Mouse (Mus musculus) ES-E14 (cell line): Measurements from ENCODE around the gene Prlh. TPM values are rescaled to one million over a fixed set of nuclear protein-coding genes. Genes with fewer than 3 reads are reported as not detected.
A peak's percentile ranks its signal among the peaks of the same experiment; 100 is the strongest.

Experiments
- DNase-seq: peaks from one replicate; pipeline ENCODE4 v3.0.0-alpha.2; 2013; ENCODE audit warnings: low read depth, low spot score
- H3K27ac ChIP-seq: 2 replicates; pipeline ENCODE4 v1.5.1; 2012; ENCODE audit warnings: low read depth, mild to moderate bottlenecking, low read length, moderate library complexity, mixed read lengths; ENCODE audit not compliant: poor library complexity, insufficient read depth, severe bottlenecking
- H3K36me3 ChIP-seq: 2 replicates; pipeline ENCODE4 v1.6.1; 2012; ENCODE audit warnings: mild to moderate bottlenecking, low read length, moderate library complexity, mixed read lengths; ENCODE audit not compliant: control insufficient read depth, poor library complexity, insufficient read depth, severe bottlenecking
- H3K4me1 ChIP-seq, 2 experiments: fragments of 150-350 bp in 1 of 2; sonication (generic) in 1 of 2; 2 replicates each; pipeline ENCODE4 v1.6.1; 2012; ENCODE audit warnings: low read length in 2 of 2, mild to moderate bottlenecking in 1 of 2, mixed read lengths in 1 of 2; ENCODE audit not compliant: control insufficient read depth in 2 of 2, insufficient read depth in 2 of 2, poor library complexity in 1 of 2
- H3K4me3 ChIP-seq, 2 experiments: fragments of 150-350 bp in 1 of 2; sonication (generic) in 1 of 2; 2 replicates each; pipeline ENCODE4 v1.5.1; 2012; ENCODE audit warnings: low read length in 2 of 2, low read depth in 1 of 2, mild to moderate bottlenecking in 1 of 2, mixed read lengths in 1 of 2; ENCODE audit not compliant: insufficient read depth in 1 of 2, poor library complexity in 1 of 2, severe bottlenecking in 1 of 2
- H3K9ac ChIP-seq: 2 replicates; pipeline ENCODE4 v1.6.1; 2012; ENCODE audit warnings: low read depth, mild to moderate bottlenecking, low read length, mixed read lengths; ENCODE audit not compliant: poor library complexity, insufficient read depth, severe bottlenecking
- H3K9me3 ChIP-seq: fragments of 150-350 bp; sonication (generic); 2 replicates; pipeline ENCODE4 v1.6.1; 2012; ENCODE audit warnings: low read depth, mild to moderate bottlenecking, low read length; ENCODE audit not compliant: control insufficient read depth, insufficient read depth
- CHD2 ChIP-seq: IDR thresholded peaks from 2 replicates; pipeline ENCODE4 v1.6.1; 2014; ENCODE audit warnings: mild to moderate bottlenecking, low read depth, low read length, inconsistent platforms
- HCFC1 ChIP-seq: IDR thresholded peaks from 2 replicates; pipeline ENCODE4 v1.6.1; 2012; ENCODE audit warnings: low read length, inconsistent platforms, borderline replicate concordance; ENCODE audit not compliant: insufficient read depth
- MAFK ChIP-seq: IDR thresholded peaks from 2 replicates; pipeline ENCODE4 v1.6.1; 2014; ENCODE audit warnings: mild to moderate bottlenecking, low read depth, low read length, inconsistent platforms; ENCODE audit not compliant: insufficient read depth
- ZC3H11A ChIP-seq: IDR thresholded peaks from 2 replicates; pipeline ENCODE4 v1.6.1; 2012; ENCODE audit warnings: low read depth, mild to moderate bottlenecking, inconsistent platforms, low read length, borderline replicate concordance
- ZNF384 ChIP-seq: IDR thresholded peaks from 2 replicates; pipeline ENCODE4 v1.6.1; 2012; ENCODE audit warnings: low read depth, low read length, inconsistent platforms
- in situ Hi-C, 2 experiments: fragments of 600-800 bp; cut with MboI; formaldehyde crosslinking; loops; one replicate each; pipeline ENCODE4 v1.15.1; 2025; ENCODE audit warnings: low sequenced_read_pairs in 2 of 2, inconsistent platforms in 1 of 2; ENCODE audit not compliant: unreplicated experiment in 2 of 2
- total RNA-seq: library from RNA; depleted of rRNA; stranded (reverse); fragments of 300-350 nt; gene quantifications from 2 replicates; pipeline ENCODE4 v1.2.3, GENCODE M21; 2012

The Prlh gene
- total RNA-seq, 1 experiment, result not detected

- in situ Hi-C loops, result loop anchor here (10.0 to 25.0 kb wide), 2 partner anchors 131 to 336 kb away; no protein-coding TSS in a partner anchor
- DNase-seq, result no peak
- TF ChIP-seq HCFC1 (no peak), ZC3H11A (no peak)
- no peak overlapping the region for H3K27ac ChIP-seq
- peaks cover 0 to 5% of the 10 kb centered on the region in 2 experiments; a peak in 1 of 4 replicates for H3K4me1 ChIP-seq
- H3K4me3 ChIP-seq, result no peak overlapping the region
- H3K9me3 ChIP-seq, result no peaks in the 10 kb centered on the region
- H3K36me3 ChIP-seq, result no peaks in the 10 kb centered on the region
- no peak overlapping the region for H3K9ac ChIP-seq
Observed at GRCm38 (mm10) chr1:90973574-90973911, 20.6 kb downstream of the Prlh start.

GRCm38 (mm10) chr1:90974906-90975649, 22.2 kb downstream of the Prlh start:
- Histone ChIP-seq H3K9ac (no peak overlapping the region), H3K27ac (no peak overlapping the region), H3K9me3 (no peaks in the 10 kb centered on the region), H3K4me3 (no peak overlapping the region), H3K36me3 (no peaks in the 10 kb centered on the region), H3K4me1 (no peaks in the 10 kb centered on the region)
- in situ Hi-C loops, result loop anchor here (10.0 to 25.0 kb wide), 2 partner anchors 130 to 338 kb away; no protein-coding TSS in a partner anchor
- TF ChIP-seq ZC3H11A, result no peak
- TF ChIP-seq MAFK, result no peak
- TF ChIP-seq HCFC1, result no peak
- no peak for TF ChIP-seq CHD2
- TF ChIP-seq ZNF384, result no peak
- no peak for DNase-seq

- H3K4me1 ChIP-seq, result no peaks in the 10 kb centered on the region
- no peak for DNase-seq
- TF ChIP-seq CHD2 (no peak), HCFC1 (no peak), ZC3H11A (no peak), ZNF384 (no peak), MAFK (no peak)
Observed at GRCm38 (mm10) chr1:90975960-90976359, 23.1 kb downstream of the Prlh start.

GRCm38 (mm10) chr1:90980638-90981330, 27.9 kb downstream of the Prlh start:
- Histone ChIP-seq H3K9me3 (no peaks in the 10 kb centered on the region), H3K27ac (no peak overlapping the region), H3K4me1 (no peaks in the 10 kb centered on the region), H3K4me3 (no peak overlapping the region), H3K9ac (no peak overlapping the region), H3K36me3 (no peaks in the 10 kb centered on the region)
- in situ Hi-C loops, result no loop called here
- no peak for DNase-seq
- TF ChIP-seq ZC3H11A, result no peak
- no peak for TF ChIP-seq CHD2
- TF ChIP-seq HCFC1, result no peak
- no peak for TF ChIP-seq MAFK
- TF ChIP-seq ZNF384, result peak; percentile 68; the same call in 1 of the 2 replicates

More at GRCm38 (mm10) chr1:90975960-90976359, 23.1 kb downstream of the Prlh start:
- Histone ChIP-seq H3K9me3 (no peaks in the 10 kb centered on the region), H3K9ac (no peak overlapping the region), H3K4me3 (no peak overlapping the region), H3K27ac (no peak overlapping the region), H3K36me3 (no peaks in the 10 kb centered on the region)
- in situ Hi-C loops, result loop anchor here in 1 of 2 experiments (10.0 kb wide), 1 partner anchor 129 kb away; no protein-coding TSS in a partner anchor
